Mouse (Mus musculus) myocyte (in vitro differentiated cells): ENCODE results near the gene Tmem69.

ENCODE experiments used
- CEBPB ChIP-seq: IDR thresholded peaks from 2 replicates; pipeline ENCODE4 v1.6.1; 2011; ENCODE audit warnings: mild to moderate bottlenecking, moderate library complexity; ENCODE audit not compliant: poor library complexity, insufficient read depth, severe bottlenecking
- E2F4 ChIP-seq: IDR thresholded peaks from one replicate; pipeline ENCODE4 v1.6.1; 2011; ENCODE audit warnings: mild to moderate bottlenecking, control low read depth, moderate library complexity; ENCODE audit not compliant: insufficient read depth
- MAX ChIP-seq: IDR thresholded peaks from one replicate; pipeline ENCODE4 v1.6.1; 2011; ENCODE audit warnings: low read depth, mild to moderate bottlenecking, control low read depth
- MYOD1 ChIP-seq, 3 experiments: IDR thresholded peaks; one replicate each; pipeline ENCODE4 v1.6.1; 2011; ENCODE audit warnings: control low read depth in 2 of 3, low read depth in 2 of 3, mild to moderate bottlenecking in 2 of 3, moderate library complexity in 1 of 3; ENCODE audit not compliant: insufficient read length in 2 of 3, control insufficient read depth in 1 of 3
- MYOG ChIP-seq, 3 experiments: IDR thresholded peaks; one replicate each; pipeline ENCODE4 v1.6.1; 2011; ENCODE audit warnings: control low read depth in 2 of 3, low read depth in 2 of 3, mild to moderate bottlenecking in 2 of 3; ENCODE audit not compliant: insufficient read length in 2 of 3, control insufficient read depth in 1 of 3, insufficient read depth in 1 of 3
- POLR2A ChIP-seq: IDR thresholded peaks from one replicate; pipeline ENCODE4 v1.6.1; 2011; ENCODE audit warnings: low read depth, mild to moderate bottlenecking, control low read depth, moderate library complexity; ENCODE audit not compliant: insufficient read length
- POLR2AphosphoS2 ChIP-seq: IDR thresholded peaks from one replicate; pipeline ENCODE4 v1.6.1; 2011; ENCODE audit warnings: low read depth, control low read depth; ENCODE audit not compliant: insufficient read length
- REST ChIP-seq: IDR thresholded peaks from one replicate; pipeline ENCODE4 v1.6.1; 2011; ENCODE audit warnings: mild to moderate bottlenecking, control low read depth, moderate library complexity; ENCODE audit not compliant: insufficient read depth, insufficient read length
- TCF12 ChIP-seq: IDR thresholded peaks from one replicate; pipeline ENCODE4 v1.6.1; 2011; ENCODE audit warnings: mild to moderate bottlenecking, control low read depth; ENCODE audit not compliant: poor library complexity, insufficient read depth, severe bottlenecking
- USF1 ChIP-seq: IDR thresholded peaks from one replicate; pipeline ENCODE4 v1.6.1; 2011; ENCODE audit warnings: low read depth, mild to moderate bottlenecking, control low read depth, moderate library complexity

GRCm38 (mm10) chr4:116531109-116531508 is 24.6 kb downstream of the Tmem69 start:
- TF ChIP-seq CEBPB (no peak), POLR2A (no peak), MYOD1 (IDR thresholded peaks at IDR 0.05; ENCODE audit: control insufficient read depth in 1 of 3, insufficient read length in 2 of 3, low read depth in 2 of 3) (no peak), E2F4 (no peak), MAX (no peak), REST (no peak), TCF12 (no peak), USF1 (no peak), POLR2AphosphoS2 (no peak), MYOG (IDR thresholded peaks at IDR 0.05; ENCODE audit: control insufficient read depth in 1 of 3, insufficient read depth in 1 of 3, insufficient read length in 2 of 3, low read depth in 2 of 3) (no peak)
